Mouse (Mus musculus) embryonic facial prominence, embryonic 15.5 days (tissue): ENCODE results near the gene Trim46. TPM values are rescaled to one million over a fixed set of nuclear protein-coding genes. Genes with fewer than 3 reads are reported as not detected.
A peak's percentile ranks its signal among the peaks of the same experiment; 100 is the strongest.

Experiments
- ATAC-seq: fragments of 200-750 bp; cut with Nextera tagmentation; 2 replicates; pipeline ENCODE4 v1.8.0; 2017; ENCODE audit warnings: low read depth, moderate TSS enrichment; ENCODE audit not compliant: insufficient number of reproducible peaks, low FRiP score, low TSS enrichment
- H3K27ac ChIP-seq: fragments of 300-500 bp; sonication (generic); replicated peaks from 2 replicates; pipeline ENCODE4 v1.5.1; 2015; ENCODE audit warnings: mild to moderate bottlenecking, inconsistent platforms
- H3K27me3 ChIP-seq: fragments of 300-500 bp; sonication (generic); 2 replicates; pipeline ENCODE4 v1.6.1; 2015; ENCODE audit warnings: inconsistent platforms
- H3K36me3 ChIP-seq: fragments of 300-500 bp; sonication (generic); 2 replicates; pipeline ENCODE4 v1.6.1; 2015; ENCODE audit warnings: mild to moderate bottlenecking, inconsistent platforms
- H3K4me1 ChIP-seq: fragments of 300-500 bp; sonication (generic); 2 replicates; pipeline ENCODE4 v1.6.1; 2015; ENCODE audit warnings: inconsistent platforms
- H3K4me2 ChIP-seq: fragments of 300-500 bp; sonication (generic); replicated peaks from 2 replicates; pipeline ENCODE4 v1.6.1; 2015; ENCODE audit warnings: mild to moderate bottlenecking, inconsistent platforms
- H3K4me3 ChIP-seq: fragments of 300-500 bp; sonication (generic); replicated peaks from 2 replicates; pipeline ENCODE4 v1.5.1; 2015; ENCODE audit warnings: mild to moderate bottlenecking, inconsistent platforms
- H3K9ac ChIP-seq: fragments of 300-500 bp; sonication (generic); 2 replicates; pipeline ENCODE4 v1.6.1; 2015; ENCODE audit warnings: inconsistent platforms
- H3K9me3 ChIP-seq: fragments of 300-500 bp; sonication (generic); replicated peaks from 2 replicates; pipeline ENCODE4 v1.6.1; 2016; ENCODE audit warnings: inconsistent platforms
- WGBS: fragments of 180-500 bp; shearing (Covaris S2); methylation state at CpG from one replicate; pipeline ENCODE4 v1.1.7; 2015; 5-methylcytosine and 5-hydroxymethylcytosine counted together
- microRNA counts: library from miRNA; unstranded; fragments of <30 nt; microRNA quantifications from one replicate; lab custom pipeline; 2016
- microRNA-seq: library from miRNA; unstranded; fragments of <30 nt; microRNA quantifications from one replicate; pipeline ENCODE4, GENCODE M21; 2016; ENCODE audit warnings: borderline number of aligned reads
- polyA plus RNA-seq: library from polyadenylated mRNA; unstranded; fragments of >200 nt; fragmentation: Nextera tagmentation; extraction: Ambion mirVana; gene quantifications from 2 replicates; pipeline ENCODE4 v1.2.1, GENCODE M21; 2015

The Trim46 gene
- polyA plus RNA-seq, 1 experiment from 2014 or later = 5.9 TPM

DNA sequence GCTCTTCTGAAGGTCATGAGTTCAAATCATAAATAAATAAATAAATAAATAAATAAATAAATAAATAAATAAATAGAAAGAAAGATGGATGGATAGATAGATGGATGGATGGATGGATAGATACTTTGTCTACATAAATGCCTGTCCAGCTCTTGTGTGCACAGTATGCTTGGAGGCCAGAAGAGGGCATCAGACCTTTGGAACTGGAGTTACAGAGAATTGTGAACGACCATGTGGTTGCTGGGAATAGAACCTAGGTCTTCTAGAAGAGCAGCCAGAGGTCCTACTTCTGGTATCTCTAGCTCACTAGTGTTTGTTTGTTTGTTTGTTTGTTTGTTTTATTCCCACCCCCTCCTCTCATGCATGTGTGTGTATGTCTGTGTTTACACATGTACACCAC is 52.8 kb downstream of the Trim46 start:
- no peaks in the 10 kb centered on the region for H3K9me3 ChIP-seq
- no peak overlapping the region for H3K27ac ChIP-seq
- no peak overlapping the region for H3K9ac ChIP-seq
- 59% methylated on average over 1 of the region's 1 CpGs for WGBS
- H3K4me1 ChIP-seq = peaks cover 13% of the 10 kb centered on the region
- no peak for ATAC-seq
- no peak overlapping the region for H3K4me2 ChIP-seq
- H3K27me3 ChIP-seq = no peaks in the 10 kb centered on the region
- H3K4me3 ChIP-seq = no peak overlapping the region
- peaks cover 7% of the 10 kb centered on the region for H3K36me3 ChIP-seq

DNA sequence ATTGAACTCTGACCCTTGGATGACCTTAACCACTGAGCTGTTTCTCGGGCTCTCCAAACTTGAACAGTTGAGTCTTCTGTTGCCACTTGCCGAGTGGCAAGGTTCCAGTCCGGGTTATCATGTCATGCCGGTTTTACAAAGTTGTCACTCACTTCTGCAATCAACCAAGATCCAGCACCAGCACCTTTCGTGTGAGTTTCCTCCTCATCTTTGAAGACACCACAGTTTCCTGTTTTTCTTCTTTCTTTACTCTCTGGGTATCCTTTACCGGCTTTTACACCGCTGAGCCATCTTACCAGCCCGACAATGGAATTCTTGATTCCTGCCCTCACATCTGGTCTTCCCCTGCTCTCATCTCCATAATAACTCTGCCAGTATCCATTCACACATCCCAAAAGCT is 55.7 kb downstream of the Trim46 start:
- Histone ChIP-seq H3K4me2 (no peak overlapping the region), H3K27ac (no peak overlapping the region), H3K27me3 (no peaks in the 10 kb centered on the region), H3K4me3 (no peak overlapping the region), H3K9me3 (no peaks in the 10 kb centered on the region), H3K36me3 (peaks cover 16% of the 10 kb centered on the region), H3K4me1 (peaks cover 8% of the 10 kb centered on the region), H3K9ac (no peak overlapping the region)
- 77% methylated on average over 8 of the region's 8 CpGs for WGBS
- no peak for ATAC-seq

DNA sequence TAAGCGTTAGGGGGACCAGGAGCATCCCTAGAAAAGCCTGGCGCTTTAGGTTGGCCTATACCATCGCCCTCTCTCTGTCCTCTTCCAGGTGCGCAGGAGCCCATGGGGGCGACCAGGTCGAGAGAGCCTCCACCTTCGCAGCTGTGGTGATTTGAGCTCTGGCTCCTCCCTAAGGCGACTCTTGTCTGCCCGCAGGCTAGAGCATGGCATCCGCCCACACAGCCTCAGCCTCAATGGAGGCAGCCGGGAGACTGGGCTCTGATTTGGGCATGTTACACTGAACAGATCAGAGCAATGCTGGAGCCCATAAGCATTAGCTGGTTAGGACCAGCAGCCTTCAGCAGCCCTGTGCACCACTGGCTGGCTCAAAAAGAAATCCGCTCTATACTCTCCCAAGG is 57.6 kb downstream of the Trim46 start:
- WGBS = 58% methylated on average over 12 of the region's 12 CpGs
- Histone ChIP-seq H3K4me1 (peaks cover 26% of the 10 kb centered on the region), H3K9me3 (no peaks in the 10 kb centered on the region), H3K9ac (no peak overlapping the region), H3K36me3 (peaks cover 16% of the 10 kb centered on the region), H3K27ac (no peak overlapping the region), H3K4me3 (no peak overlapping the region), H3K27me3 (no peaks in the 10 kb centered on the region), H3K4me2 (no peak overlapping the region)
- ATAC-seq = no peak

DNA sequence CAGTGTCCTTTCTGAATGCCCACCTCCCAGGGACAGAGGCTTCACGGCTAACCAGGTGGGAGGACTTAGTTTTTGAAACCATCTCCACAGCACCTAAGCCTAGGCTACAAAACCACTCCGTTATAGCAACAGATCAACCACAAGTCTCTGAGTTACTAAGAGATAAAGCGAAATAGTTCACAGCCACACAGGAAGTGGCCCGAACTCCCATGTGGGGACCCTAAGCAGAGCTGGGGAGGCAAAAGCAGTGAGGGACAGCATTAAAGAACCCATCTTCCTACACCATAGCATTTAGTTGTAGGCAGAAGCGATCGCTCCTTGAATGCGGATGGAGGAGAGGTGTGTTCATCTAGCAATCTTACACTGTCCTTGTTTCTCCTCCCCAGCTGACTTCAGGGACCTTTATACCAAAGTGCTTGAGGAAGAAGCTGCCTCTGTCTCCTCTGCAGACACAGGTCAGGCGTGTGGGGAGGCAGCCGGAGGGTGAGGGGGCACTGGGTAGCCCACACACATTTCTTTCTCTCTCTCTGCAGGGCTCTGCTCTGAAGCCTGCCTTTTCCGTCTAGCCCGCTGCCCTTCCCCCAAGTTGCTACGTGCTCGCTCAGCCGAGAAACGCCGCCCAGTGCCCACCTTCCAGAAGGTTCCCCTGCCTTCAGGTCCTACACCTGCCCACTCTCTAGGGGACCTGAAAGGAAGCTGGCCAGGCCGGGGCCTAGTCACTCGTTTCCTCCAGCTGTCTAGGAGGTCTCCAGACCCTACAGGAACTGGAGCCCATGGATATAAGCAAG is 58.2 kb downstream of the Trim46 start:
- Histone ChIP-seq H3K27ac (no peak overlapping the region), H3K27me3 (no peaks in the 10 kb centered on the region), H3K9ac (no peak overlapping the region), H3K36me3 (peaks cover 16% of the 10 kb centered on the region), H3K4me1 (peaks cover 28% of the 10 kb centered on the region), H3K4me3 (no peak overlapping the region), H3K9me3 (no peaks in the 10 kb centered on the region), H3K4me2 (no peak overlapping the region)
- 71% methylated on average over 18 of the region's 18 CpGs for WGBS
- ATAC-seq = no peak

DNA sequence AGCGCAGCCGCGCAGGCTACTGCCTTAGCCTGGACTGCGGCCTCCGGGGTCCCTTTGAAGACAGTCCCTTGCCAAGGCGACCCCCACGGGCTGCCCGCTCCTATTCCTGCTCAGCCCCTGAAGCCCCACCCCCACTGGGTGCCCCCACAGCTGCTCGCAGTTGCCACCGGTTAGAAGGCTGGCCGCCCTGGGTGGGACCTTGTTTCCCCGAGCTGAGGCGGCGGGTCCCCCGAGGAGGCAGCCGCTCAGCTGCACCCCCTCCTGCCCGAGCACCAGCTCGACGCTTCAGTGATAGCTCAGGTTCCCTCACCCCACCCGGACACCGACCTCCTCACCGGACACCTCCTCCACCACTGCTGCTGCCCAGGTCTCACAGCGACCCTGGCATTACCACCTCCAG is 58.9 kb downstream of the Trim46 start:
- Histone ChIP-seq H3K27ac (no peak overlapping the region), H3K9ac (no peak overlapping the region), H3K4me2 (no peak overlapping the region), H3K4me1 (peaks cover 31% of the 10 kb centered on the region), H3K27me3 (no peaks in the 10 kb centered on the region), H3K9me3 (no peaks in the 10 kb centered on the region), H3K36me3 (peaks cover 20% of the 10 kb centered on the region), H3K4me3 (no peak overlapping the region)
- 38% methylated on average over 23 of the region's 23 CpGs for WGBS
- ATAC-seq = no peak

MicroRNAs encoded within 50 kb of the gene (microRNA counts, 519-probe panel; counts per million panel counts)
- 1,657 counts per million, percentile 18 among the panel's probes with 10 or more counts for microRNA mmu-miR-92b (lab: Ali Mortazavi, UCI)

Small RNAs within 50 kb of the gene (microRNA-seq; reads per million reads assigned to microRNA genes)
- gene Mir92b = 1,247 reads per million, percentile 78 among the genes with 10 or more reads in this experiment

Other genes starting within 250 kb of the Trim46 start
- gene Rusc1, start 153.0 kb downstream of the Trim46 start, polyA plus RNA-seq = 25.7 and 28.0 TPM in 2 replicates
- not detected in 2 replicates for gene Gm43738, start 145.2 kb downstream of the Trim46 start, polyA plus RNA-seq
- gene Fdps, start 144.3 kb downstream of the Trim46 start, polyA plus RNA-seq = 239 and 242 TPM in 2 replicates
- gene Pklr, start 110.2 kb downstream of the Trim46 start, polyA plus RNA-seq = 0.15 TPM in 1 of 2 replicates, not detected in the other
- 3.0 and 3.2 TPM in 2 replicates for gene Hcn3, start 86.1 kb downstream of the Trim46 start, polyA plus RNA-seq
- gene Clk2, start 81.5 kb downstream of the Trim46 start, polyA plus RNA-seq = 29.9 and 33.6 TPM in 2 replicates
- gene Scamp3, start 68.8 kb downstream of the Trim46 start, polyA plus RNA-seq = 108 and 109 TPM in 2 replicates
- 34.9 and 37.0 TPM in 2 replicates for gene Fam189b, start 63.2 kb downstream of the Trim46 start, polyA plus RNA-seq
- gene Gba, start 43.4 kb downstream of the Trim46 start, polyA plus RNA-seq = 49.0 and 55.6 TPM in 2 replicates
- gene Thbs3, start 31.1 kb downstream of the Trim46 start, polyA plus RNA-seq = 47.1 and 59.7 TPM in 2 replicates
- gene Mtx1, start 19.2 kb downstream of the Trim46 start, polyA plus RNA-seq = 173 and 196 TPM in 2 replicates
- 4.0 and 10.2 TPM in 2 replicates for gene Muc1, start 17.3 kb downstream of the Trim46 start, polyA plus RNA-seq
- gene Krtcap2, start 343 bp downstream of the Trim46 start, polyA plus RNA-seq = 294 and 310 TPM in 2 replicates
- gene Dpm3, start 13.0 kb upstream of the Trim46 start, polyA plus RNA-seq = 150 and 173 TPM in 2 replicates
- 71.8 and 72.2 TPM in 2 replicates for gene Slc50a1, start 24.3 kb upstream of the Trim46 start, polyA plus RNA-seq
- gene Efna1, start 34.8 kb upstream of the Trim46 start, polyA plus RNA-seq = 55.8 and 57.4 TPM in 2 replicates
- gene Efna3, start 76.7 kb upstream of the Trim46 start, polyA plus RNA-seq = 42.3 and 47.2 TPM in 2 replicates
- gene Efna4, start 91.7 kb upstream of the Trim46 start, polyA plus RNA-seq = 28.1 and 31.0 TPM in 2 replicates
- 93.2 and 96.1 TPM in 2 replicates for gene Adam15, start 103.7 kb upstream of the Trim46 start, polyA plus RNA-seq
- 0.13 and 0.21 TPM in 2 replicates for gene Dcst2, start 115.7 kb upstream of the Trim46 start, polyA plus RNA-seq
- 0.46 and 0.64 TPM in 2 replicates for gene Dcst1, start 118.9 kb upstream of the Trim46 start, polyA plus RNA-seq
- 8.2 and 9.0 TPM in 2 replicates for gene Zbtb7b, start 148.5 kb upstream of the Trim46 start, polyA plus RNA-seq
- 0.25 and 0.91 TPM in 2 replicates for gene Lenep, start 156.5 kb upstream of the Trim46 start, polyA plus RNA-seq
- gene Flad1, start 165.6 kb upstream of the Trim46 start, polyA plus RNA-seq = 28.5 and 34.6 TPM in 2 replicates
- gene Cks1b, start 172.1 kb upstream of the Trim46 start, polyA plus RNA-seq = 342 and 356 TPM in 2 replicates
- gene Shc1, start 172.1 kb upstream of the Trim46 start, polyA plus RNA-seq = 110 and 113 TPM in 2 replicates
- gene Pygo2, start 183.9 kb upstream of the Trim46 start, polyA plus RNA-seq = 47.7 and 51.3 TPM in 2 replicates
- 38.3 and 40.4 TPM in 2 replicates for gene Pbxip1, start 190.4 kb upstream of the Trim46 start, polyA plus RNA-seq
- 51.3 and 59.1 TPM in 2 replicates for gene Pmvk, start 208.2 kb upstream of the Trim46 start, polyA plus RNA-seq